Mouse (Mus musculus) heart, adult 2 months (tissue): ENCODE data around the gene Mlf2.

ENCODE experiments used
- CTCF ChIP-seq: fragments of 200-600 bp; IDR thresholded peaks from 2 replicates; pipeline ENCODE4 v1.8.1; 2022; ENCODE audit warnings: antibody characterized with exemption, mild to moderate bottlenecking, moderate library complexity
- EP300 ChIP-seq: fragments of 200-500 bp; IDR thresholded peaks from 2 replicates; pipeline ENCODE4 v1.6.1; 2011; ENCODE audit warnings: low read depth, low read length, control low read depth; ENCODE audit not compliant: insufficient read depth
- POLR2A ChIP-seq: fragments of 200-500 bp; IDR thresholded peaks from 2 replicates; pipeline ENCODE4 v1.6.1; 2011; ENCODE audit warnings: mild to moderate bottlenecking, low read depth, low read length, control low read depth; ENCODE audit not compliant: insufficient read depth

DNA sequence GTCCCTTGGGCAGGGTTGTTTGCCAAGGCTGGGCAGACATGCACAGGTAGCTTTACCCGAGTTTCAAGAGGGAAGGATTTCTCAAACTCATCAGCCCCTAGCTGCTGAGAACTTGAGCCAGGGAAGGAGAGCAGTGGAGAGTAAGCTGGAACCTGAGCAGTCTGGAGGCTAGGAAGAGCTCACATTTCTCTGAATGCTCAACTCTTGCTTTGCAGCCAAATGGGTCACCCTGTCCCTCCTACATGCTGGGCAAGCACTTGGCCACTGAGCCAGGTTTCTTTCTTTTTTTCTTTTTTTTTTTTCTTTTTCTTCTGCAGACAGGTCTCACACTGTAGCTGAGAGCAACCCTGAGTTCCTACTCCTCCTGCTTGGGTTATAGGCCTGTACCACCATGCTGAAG lies 5.5 kb downstream of the Mlf2 start:
- no peak for TF ChIP-seq POLR2A
- TF ChIP-seq CTCF, result no peak
- TF ChIP-seq EP300, result no peak
